Mouse (Mus musculus) ES-Bruce4 (cell line): ENCODE data around the gene Bcr. TPM values are rescaled to one million over a fixed set of nuclear protein-coding genes. Genes with fewer than 3 reads are reported as not detected.

ENCODE experiments used
- H3K27ac ChIP-seq: 2 replicates; pipeline ENCODE4 v1.5.1; 2012; ENCODE audit warnings: low read length, inconsistent platforms; ENCODE audit not compliant: insufficient read depth
- H3K27me3 ChIP-seq: 2 replicates; pipeline ENCODE4 v1.6.1; 2012; ENCODE audit warnings: mild to moderate bottlenecking, low read length, inconsistent platforms; ENCODE audit not compliant: control insufficient read depth, poor library complexity, insufficient read depth, severe bottlenecking
- H3K36me3 ChIP-seq: 2 replicates; pipeline ENCODE4 v1.6.1; 2012; ENCODE audit warnings: inconsistent platforms, mild to moderate bottlenecking, low read length, moderate library complexity; ENCODE audit not compliant: control insufficient read depth, poor library complexity, insufficient read depth, severe bottlenecking
- H3K4me1 ChIP-seq: one replicate; pipeline ENCODE4 v1.8.1; 2011; ENCODE audit warnings: low read length; ENCODE audit not compliant: control insufficient read depth, insufficient read depth
- H3K4me3 ChIP-seq: 2 replicates; pipeline ENCODE4 v1.5.1; 2011; ENCODE audit warnings: low read depth, mild to moderate bottlenecking, low read length
- H3K9ac ChIP-seq: 2 replicates; pipeline ENCODE4 v1.6.1; 2012; ENCODE audit warnings: low read depth, mild to moderate bottlenecking, inconsistent platforms; ENCODE audit not compliant: poor library complexity, severe bottlenecking
- H3K9me3 ChIP-seq: replicated peaks from 2 replicates; pipeline ENCODE4 v1.6.1; 2012; ENCODE audit warnings: mild to moderate bottlenecking, low read length, inconsistent platforms; ENCODE audit not compliant: control insufficient read depth, poor library complexity, insufficient read depth, severe bottlenecking
- CTCF ChIP-seq: IDR thresholded peaks from one replicate; pipeline ENCODE4 v1.8.1; 2011; ENCODE audit warnings: low read depth, low read length
- EP300 ChIP-seq: IDR thresholded peaks from 2 replicates; pipeline ENCODE4 v1.6.1; 2011; ENCODE audit warnings: low read depth, low read length; ENCODE audit not compliant: insufficient read depth
- POLR2A ChIP-seq: IDR thresholded peaks from one replicate; pipeline ENCODE4 v1.8.1; 2011; ENCODE audit warnings: low read length; ENCODE audit not compliant: insufficient read depth
- polyA plus RNA-seq: library from polyadenylated mRNA; stranded (reverse); fragments of >200 nt; gene quantifications from 2 replicates; pipeline ENCODE4 v1.2.4, GENCODE M21; 2011; ENCODE audit warnings: low read depth; ENCODE audit not compliant: missing spikeins, insufficient read depth, insufficient read length

Gene Bcr
- polyA plus RNA-seq, 1 experiment = 22.9 TPM

GRCm38 (mm10) chr10:75052902-75053301 is 7.5 kb upstream of the Bcr start:
- Histone ChIP-seq H3K4me3 (no peak overlapping the region), H3K27ac (no peak overlapping the region)
- TF ChIP-seq EP300 (no peak), CTCF (no peak), POLR2A (no peak)

GRCm38 (mm10) chr10:75053655-75054054 is 6.7 kb upstream of the Bcr start:
- H3K9me3 ChIP-seq = no peaks in the 10 kb centered on the region
- TF ChIP-seq CTCF (no peak), EP300 (no peak), POLR2A (no peak)
- no peak overlapping the region for H3K9ac ChIP-seq
- H3K4me3 ChIP-seq = no peak overlapping the region
- H3K4me1 ChIP-seq = no peaks in the 10 kb centered on the region
- no peaks in the 10 kb centered on the region for H3K36me3 ChIP-seq
- H3K27ac ChIP-seq = no peak overlapping the region
- H3K27me3 ChIP-seq = no peaks in the 10 kb centered on the region

More at GRCm38 (mm10) chr10:75052902-75053301, 7.5 kb upstream of the Bcr start:
- Histone ChIP-seq H3K36me3 (no peaks in the 10 kb centered on the region), H3K4me1 (no peaks in the 10 kb centered on the region), H3K27me3 (no peaks in the 10 kb centered on the region), H3K9ac (no peak overlapping the region), H3K9me3 (no peaks in the 10 kb centered on the region)

GRCm38 (mm10) chr10:75054125-75054524 is 6.3 kb upstream of the Bcr start:
- Histone ChIP-seq H3K27ac (no peak overlapping the region), H3K9ac (no peak overlapping the region), H3K27me3 (no peaks in the 10 kb centered on the region), H3K4me1 (no peaks in the 10 kb centered on the region), H3K9me3 (no peaks in the 10 kb centered on the region), H3K36me3 (no peaks in the 10 kb centered on the region), H3K4me3 (no peak overlapping the region)
- TF ChIP-seq EP300 = no peak
- TF ChIP-seq POLR2A = no peak
- no peak for TF ChIP-seq CTCF

- H3K9ac ChIP-seq = no peak overlapping the region
- H3K9me3 ChIP-seq = no peaks in the 10 kb centered on the region
- H3K27me3 ChIP-seq = no peaks in the 10 kb centered on the region
- H3K27ac ChIP-seq = no peak overlapping the region
- H3K36me3 ChIP-seq = no peaks in the 10 kb centered on the region
- H3K4me3 ChIP-seq = no peak overlapping the region
- H3K4me1 ChIP-seq = no peaks in the 10 kb centered on the region
- no peak for TF ChIP-seq CTCF
- no peak for TF ChIP-seq EP300
- TF ChIP-seq POLR2A = no peak
These were observed 4.7 kb upstream of the Bcr start for GRCm38 (mm10) chr10:75055672-75056071.

GRCm38 (mm10) chr10:75056255-75056654 is 4.1 kb upstream of the Bcr start:
- Histone ChIP-seq H3K36me3 (no peaks in the 10 kb centered on the region), H3K9ac (no peak overlapping the region), H3K4me3 (no peak overlapping the region), H3K9me3 (no peaks in the 10 kb centered on the region), H3K27me3 (no peaks in the 10 kb centered on the region), H3K4me1 (no peaks in the 10 kb centered on the region), H3K27ac (no peak overlapping the region)
- no peak for TF ChIP-seq EP300
- no peak for TF ChIP-seq CTCF
- no peak for TF ChIP-seq POLR2A

- H3K9ac ChIP-seq = no peak overlapping the region
- no peaks in the 10 kb centered on the region for H3K36me3 ChIP-seq
- no peaks in the 10 kb centered on the region for H3K9me3 ChIP-seq
These were observed 2.1 kb upstream of the Bcr start for GRCm38 (mm10) chr10:75058336-75058735.

More at GRCm38 (mm10) chr10:75058336-75058735, 2.1 kb upstream of the Bcr start:
- Histone ChIP-seq H3K27me3 (peaks cover 2% of the 10 kb centered on the region; the same call in 1 of the 2 replicates), H3K27ac (no peak overlapping the region), H3K4me3 (no peak overlapping the region), H3K4me1 (no peaks in the 10 kb centered on the region)
- no peak for TF ChIP-seq EP300
- TF ChIP-seq POLR2A = no peak
